Mouse (Mus musculus) CH12.LX (cell line): ENCODE measurements around the gene Brca1. TPM values are rescaled to one million over a fixed set of nuclear protein-coding genes. Genes with fewer than 3 reads are reported as not detected.

Experiments
- DNase-seq: peaks from one replicate; pipeline ENCODE4 v3.0.0-alpha.2; 2013; ENCODE audit errors: extremely low read depth
- H3K27ac ChIP-seq: 2 replicates; pipeline ENCODE4 v1.5.1; 2012; ENCODE audit warnings: low read depth, mild to moderate bottlenecking, control low read depth, moderate library complexity; ENCODE audit not compliant: insufficient read depth
- H3K27me3 ChIP-seq: replicated peaks from 2 replicates; pipeline ENCODE3; 2012; ENCODE audit warnings: inconsistent platforms
- H3K36me3 ChIP-seq, 2 experiments: replicated peaks in 1 of 2; 2 replicates each; pipeline versions ENCODE3 to v1.6.1; 2012; ENCODE audit warnings: inconsistent platforms in 1 of 2, low read length in 1 of 2, mild to moderate bottlenecking in 1 of 2, mixed read lengths in 1 of 2, moderate library complexity in 1 of 2; ENCODE audit not compliant: control insufficient read depth in 1 of 2, insufficient read depth in 1 of 2
- H3K4me1 ChIP-seq, 2 experiments: 2 replicates each; pipeline ENCODE4 v1.6.1; 2012; ENCODE audit warnings: inconsistent platforms in 1 of 2, moderate library complexity in 1 of 2; ENCODE audit not compliant: insufficient read depth in 2 of 2, control insufficient read depth in 1 of 2
- H3K4me2 ChIP-seq: 2 replicates; pipeline ENCODE4 v1.6.1; 2012; ENCODE audit warnings: low read depth, mild to moderate bottlenecking, control low read depth; ENCODE audit not compliant: poor library complexity, insufficient read depth, severe bottlenecking
- H3K4me3 ChIP-seq, 3 experiments: fragments of 150-350 bp in 1 of 3; sonication (generic) in 1 of 3; replicated peaks in 1 of 3; 2 replicates each; pipeline versions ENCODE3 to v1.5.1; 2011 to 2012; ENCODE audit warnings: low read depth in 2 of 3, low read length in 2 of 3, mild to moderate bottlenecking in 2 of 3, moderate library complexity in 2 of 3, control low read depth in 1 of 3, improper control_type of control experiment in 1 of 3, inconsistent platforms in 1 of 3, mixed read lengths in 1 of 3; ENCODE audit not compliant: poor library complexity in 1 of 3
- H3K79me2 ChIP-seq: replicated peaks from 2 replicates; pipeline ENCODE4 v1.6.1; 2012; ENCODE audit warnings: mild to moderate bottlenecking, moderate library complexity; ENCODE audit not compliant: control insufficient read depth, poor library complexity, insufficient read depth, severe bottlenecking; ENCODE audit errors: extremely low read depth
- H3K9ac ChIP-seq: 2 replicates; pipeline ENCODE4 v1.6.1; 2012; ENCODE audit warnings: low read depth, mild to moderate bottlenecking, control low read depth, moderate library complexity; ENCODE audit not compliant: insufficient read depth
- H3K9me3 ChIP-seq: replicated peaks from 2 replicates; pipeline ENCODE3; 2012; ENCODE audit warnings: low read length, inconsistent platforms, mixed read lengths
- BHLHE40 ChIP-seq: IDR thresholded peaks from 2 replicates; pipeline ENCODE4 v1.6.1; 2011; ENCODE audit warnings: mild to moderate bottlenecking, low read depth, low read length, improper control_type of control experiment
- CHD1 ChIP-seq: IDR thresholded peaks from 2 replicates; pipeline ENCODE4 v1.6.1; 2012; ENCODE audit warnings: low read depth, low read length, improper control_type of control experiment, inconsistent platforms
- E2F4 ChIP-seq: IDR thresholded peaks from 2 replicates; pipeline ENCODE4 v1.6.1; 2011; ENCODE audit warnings: low read depth, low read length, improper control_type of control experiment; ENCODE audit not compliant: insufficient replicate concordance
- EP300 ChIP-seq: IDR thresholded peaks from 2 replicates; pipeline ENCODE4 v1.6.1; 2011; ENCODE audit warnings: low read length, improper control_type of control experiment
- ETS1 ChIP-seq: conservative IDR thresholded peaks from 2 replicates; pipeline ENCODE4 v1.6.1; 2012; ENCODE audit warnings: low read depth, mild to moderate bottlenecking, inconsistent platforms, low read length, improper control_type of control experiment, moderate library complexity
- GABPA ChIP-seq: IDR thresholded peaks from 2 replicates; pipeline ENCODE4 v1.6.1; 2012; ENCODE audit warnings: low read depth, low read length, improper control_type of control experiment, inconsistent platforms; ENCODE audit not compliant: insufficient replicate concordance
- JUN ChIP-seq: IDR thresholded peaks from 2 replicates; pipeline ENCODE4 v1.6.1; 2011; ENCODE audit warnings: low read depth, mild to moderate bottlenecking, low read length, improper control_type of control experiment, moderate library complexity; ENCODE audit not compliant: insufficient read depth
- MXI1 ChIP-seq: IDR thresholded peaks from 2 replicates; pipeline ENCODE4 v1.6.1; 2011; ENCODE audit warnings: mild to moderate bottlenecking, low read depth, low read length, improper control_type of control experiment
- NRF1 ChIP-seq: IDR thresholded peaks from 2 replicates; pipeline ENCODE4 v1.6.1; 2014; ENCODE audit warnings: low read depth, mild to moderate bottlenecking, inconsistent platforms, low read length, improper control_type of control experiment, moderate library complexity
- POLR2A ChIP-seq: IDR thresholded peaks from 2 replicates; pipeline ENCODE4 v1.6.1; 2011; ENCODE audit warnings: low read depth, mild to moderate bottlenecking, improper control_type of control experiment, low read length
- RAD21 ChIP-seq: IDR thresholded peaks from 2 replicates; pipeline ENCODE4 v1.6.1; 2011; ENCODE audit warnings: low read depth, mild to moderate bottlenecking, low read length, improper control_type of control experiment, moderate library complexity
- RCOR1 ChIP-seq: conservative IDR thresholded peaks from 2 replicates; pipeline ENCODE4 v1.6.1; 2012; ENCODE audit warnings: low read depth, mild to moderate bottlenecking, inconsistent platforms, low read length, improper control_type of control experiment
- SMC3 ChIP-seq: IDR thresholded peaks from 2 replicates; pipeline ENCODE4 v1.6.1; 2011; ENCODE audit warnings: low read depth, low read length, improper control_type of control experiment
- TBP ChIP-seq: conservative IDR thresholded peaks from 2 replicates; pipeline ENCODE4 v1.6.1; 2011; ENCODE audit warnings: low read depth, low read length, improper control_type of control experiment
- TCF12 ChIP-seq: IDR thresholded peaks from 2 replicates; pipeline ENCODE4 v1.6.1; 2014; ENCODE audit warnings: low read depth, mild to moderate bottlenecking, inconsistent platforms, low read length, improper control_type of control experiment
- UBTF ChIP-seq: IDR thresholded peaks from 2 replicates; pipeline ENCODE4 v1.6.1; 2012; ENCODE audit warnings: low read depth, mild to moderate bottlenecking, inconsistent platforms, low read length, improper control_type of control experiment, moderate library complexity
- USF2 ChIP-seq: conservative IDR thresholded peaks from 2 replicates; pipeline ENCODE4 v1.6.1; 2011; ENCODE audit warnings: low read depth, low read length, improper control_type of control experiment
- ZC3H11A ChIP-seq: IDR thresholded peaks from 2 replicates; pipeline ENCODE4 v1.6.1; 2012; ENCODE audit warnings: low read depth, mild to moderate bottlenecking, inconsistent platforms, low read length, improper control_type of control experiment
- ZKSCAN1 ChIP-seq: IDR thresholded peaks from 2 replicates; pipeline ENCODE4 v1.6.1; 2012; ENCODE audit warnings: low read depth, inconsistent platforms, low read length, improper control_type of control experiment, borderline replicate concordance
- ZMIZ1 ChIP-seq: IDR thresholded peaks from 2 replicates; pipeline ENCODE4 v1.6.1; 2012; ENCODE audit warnings: low read depth, mild to moderate bottlenecking, inconsistent platforms, low read length, improper control_type of control experiment
- ZNF384 ChIP-seq: IDR thresholded peaks from 2 replicates; pipeline ENCODE4 v1.6.1; 2012; ENCODE audit warnings: low read depth, low read length, improper control_type of control experiment, inconsistent platforms
- dilution Hi-C: fragments of 300-500 bp; cut with MboI; formaldehyde crosslinking; loops from 2 replicates; pipeline ENCODE4 v1.14.3; 2020; ENCODE audit warnings: low sequenced_read_pairs; ENCODE audit not compliant: extremely low pct_unique_long_range_greater_than_20kb, extremely low pct_ligation_motif_present
- in situ Hi-C: fragments of 300-500 bp; cut with MboI; formaldehyde crosslinking; loops from 3 replicates; pipeline ENCODE4 v1.14.3; 2019; ENCODE audit warnings: low sequenced_read_pairs, low pct_ligation_motif_present, low pct_unique_long_range_greater_than_20kb, mixed read lengths
- polyA plus RNA-seq: library from polyadenylated mRNA; unstranded; fragments of >175 nt; gene quantifications from 2 replicates; pipeline ENCODE4 v1.2.1, GENCODE M21; 2012; ENCODE audit warnings: low read depth; ENCODE audit not compliant: insufficient read length
- total RNA-seq, 2 experiments: library from RNA; depleted of rRNA; stranded (reverse); fragments of 300-350 nt in 1 of 2; fragments of >200 nt in 1 of 2; gene quantifications; 2 replicates each; pipeline ENCODE4 v1.2.3; 2012 to 2014

Gene Brca1
- total and polyA plus RNA-seq, 3 experiments: 31.3 to 37.5 (median 33.0) TPM

DNA sequence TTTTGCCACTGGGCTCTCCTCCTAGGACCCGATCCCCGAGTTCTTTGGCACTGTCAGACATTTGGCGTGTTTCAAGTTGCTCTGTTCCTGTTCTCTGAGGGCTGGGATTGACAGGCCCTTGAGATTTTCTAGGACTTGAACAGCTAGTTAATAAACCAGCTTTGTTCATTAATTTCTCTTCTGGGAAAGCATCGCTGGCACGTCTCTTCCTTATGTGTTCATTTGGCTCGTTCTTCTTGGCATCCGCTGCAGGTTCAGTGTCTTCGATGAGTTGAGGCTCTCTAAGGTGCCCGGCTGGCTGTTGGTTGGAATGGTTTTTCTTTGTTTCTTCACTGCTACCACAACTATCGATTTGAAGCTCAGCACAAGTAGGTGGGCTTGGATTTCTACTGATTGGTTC lies 26.7 kb downstream of the Brca1 start:
- TF ChIP-seq EP300 (no peak), JUN (no peak), ZC3H11A (no peak), CHD1 (no peak), USF2 (no peak), SMC3 (no peak), E2F4 (no peak), POLR2A (no peak), RAD21 (no peak), NRF1 (no peak), ZMIZ1 (no peak), GABPA (no peak), ZNF384 (no peak), BHLHE40 (no peak)
- H3K27ac ChIP-seq: no peak overlapping the region
- H3K36me3 ChIP-seq: peaks cover 52 to 86% of the 10 kb centered on the region in 2 experiments
- no peaks in the 10 kb centered on the region for H3K4me1 ChIP-seq
- no peak for DNase-seq
- dilution Hi-C loops: no loop called here
- H3K4me3 ChIP-seq: no peak overlapping the region
- H3K9ac ChIP-seq: no peak overlapping the region
- no peak overlapping the region for H3K4me2 ChIP-seq
- in situ Hi-C loops: no loop called here
- H3K9me3 ChIP-seq: no peaks in the 10 kb centered on the region
- no peaks in the 10 kb centered on the region for H3K27me3 ChIP-seq
- H3K79me2 ChIP-seq: no peaks in the 10 kb centered on the region

- Histone ChIP-seq H3K9ac (no peak overlapping the region), H3K9me3 (no peaks in the 10 kb centered on the region), H3K4me2 (no peak overlapping the region), H3K27ac (no peak overlapping the region), H3K27me3 (no peaks in the 10 kb centered on the region), H3K79me2 (no peaks in the 10 kb centered on the region), H3K4me1 (no peaks in the 10 kb centered on the region), H3K4me3 (no peak overlapping the region), H3K36me3 (peaks cover 53 to 89% of the 10 kb centered on the region in 2 experiments)
- no peak for DNase-seq
- in situ Hi-C loops (no loop called here), dilution Hi-C loops (no loop called here)
- no peak for TF ChIP-seq ZMIZ1
- no peak for TF ChIP-seq ZKSCAN1
- TF ChIP-seq RAD21: no peak
- TF ChIP-seq GABPA: no peak
- TF ChIP-seq RCOR1: no peak
- TF ChIP-seq ETS1: no peak
- TF ChIP-seq TBP: no peak
- no peak for TF ChIP-seq CHD1
- TF ChIP-seq UBTF: no peak
- no peak for TF ChIP-seq TCF12
- TF ChIP-seq MXI1: no peak
These were observed 27.3 kb downstream of the Brca1 start for GRCm38 (mm10) chr11:101524446-101524845.
